Mouse (Mus musculus) olfactory bulb, adult 2 months (tissue): ENCODE data around the gene Krtap9-3. TPM values are rescaled to one million over a fixed set of nuclear protein-coding genes. Genes with fewer than 3 reads are reported as not detected.

ENCODE experiments used
- H3K27ac ChIP-seq: fragments of 200-500 bp; 2 replicates; pipeline ENCODE4 v1.5.1; 2012; ENCODE audit warnings: low read depth, low read length; ENCODE audit not compliant: insufficient read depth
- H3K4me1 ChIP-seq: fragments of 200-500 bp; 2 replicates; pipeline ENCODE4 v1.6.1; 2012; ENCODE audit warnings: low read length; ENCODE audit not compliant: control insufficient read depth, insufficient read depth
- H3K4me3 ChIP-seq: fragments of 200-500 bp; 2 replicates; pipeline ENCODE4 v1.5.1; 2012; ENCODE audit warnings: mild to moderate bottlenecking, low read depth, low read length, moderate library complexity; ENCODE audit not compliant: insufficient read depth
- CTCF ChIP-seq: fragments of 200-500 bp; IDR thresholded peaks from 2 replicates; pipeline ENCODE4 v1.5.1; 2012; ENCODE audit warnings: low read depth, mild to moderate bottlenecking, low read length, moderate library complexity; ENCODE audit not compliant: insufficient read depth
- POLR2A ChIP-seq: fragments of 200-500 bp; IDR thresholded peaks from 2 replicates; pipeline ENCODE4 v1.6.1; 2012; ENCODE audit warnings: mild to moderate bottlenecking, low read depth, low read length, moderate library complexity; ENCODE audit not compliant: insufficient read depth
- polyA plus RNA-seq: library from polyadenylated mRNA; stranded (reverse); fragments of >200 nt; gene quantifications from 2 replicates; pipeline ENCODE4 v1.2.4, GENCODE M21; 2012; ENCODE audit warnings: low replicate concordance; ENCODE audit not compliant: missing spikeins, insufficient read depth, insufficient read length

Gene Krtap9-3
- polyA plus RNA-seq, 1 experiment, result not detected

DNA sequence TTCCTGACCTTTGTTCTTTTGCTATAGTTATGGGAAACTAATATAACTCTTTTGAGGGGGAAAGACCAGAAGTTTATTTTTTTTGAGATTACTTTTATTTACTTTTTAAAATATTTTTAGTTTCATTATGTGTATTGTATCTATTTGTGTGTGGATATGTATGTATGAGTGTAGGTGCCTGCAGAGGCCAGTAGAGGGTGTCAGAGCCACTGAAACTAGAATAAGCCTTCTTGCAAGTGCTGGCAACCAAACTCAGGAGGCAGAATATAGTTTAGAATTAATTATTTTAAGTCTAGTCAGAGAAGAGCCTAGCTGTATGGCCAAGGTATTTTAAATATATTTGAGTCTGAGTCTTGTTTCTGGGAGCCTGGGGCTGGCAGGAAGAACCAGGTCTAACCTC lies 50.0 kb downstream of the Krtap9-3 start:
- Histone ChIP-seq H3K4me1 (no peaks in the 10 kb centered on the region), H3K27ac (no peak overlapping the region), H3K4me3 (no peak overlapping the region)
- TF ChIP-seq CTCF (no peak), POLR2A (no peak)

Other genes with a start within 250 kb of the Krtap9-3 start
- not detected in 2 replicates for gene Krt27, start 247.0 kb downstream of the Krtap9-3 start, polyA plus RNA-seq
- not detected in 2 replicates for gene Krt28, start 223.2 kb downstream of the Krtap9-3 start, polyA plus RNA-seq
- gene Krt10, start 208.7 kb downstream of the Krtap9-3 start, polyA plus RNA-seq, result not detected in 2 replicates
- gene Krt12, start 175.8 kb downstream of the Krtap9-3 start, polyA plus RNA-seq, result not detected in 2 replicates
- not detected in 2 replicates for gene Krt20, start 160.0 kb downstream of the Krtap9-3 start, polyA plus RNA-seq
- not detected in 2 replicates for gene Krt23, start 105.0 kb downstream of the Krtap9-3 start, polyA plus RNA-seq
- gene Krt39, start 76.8 kb downstream of the Krtap9-3 start, polyA plus RNA-seq, result not detected in 2 replicates
- gene Krt40, start 54.9 kb downstream of the Krtap9-3 start, polyA plus RNA-seq, result not detected in 2 replicates
- not detected in 2 replicates for gene Krtap3-3, start 47.2 kb downstream of the Krtap9-3 start, polyA plus RNA-seq
- not detected in 2 replicates for gene Krtap3-2, start 41.3 kb downstream of the Krtap9-3 start, polyA plus RNA-seq
- gene Gm11939, start 38.6 kb downstream of the Krtap9-3 start, polyA plus RNA-seq, result not detected in 2 replicates
- gene Krtap3-1, start 31.5 kb downstream of the Krtap9-3 start, polyA plus RNA-seq, result not detected in 2 replicates
- gene Krtap1-5, start 17.1 kb downstream of the Krtap9-3 start, polyA plus RNA-seq, result not detected in 2 replicates
- not detected in 2 replicates for gene Krtap1-4, start 14.5 kb downstream of the Krtap9-3 start, polyA plus RNA-seq
- not detected in 2 replicates for gene Krtap1-3, start 6.8 kb downstream of the Krtap9-3 start, polyA plus RNA-seq
- not detected in 2 replicates for gene Gm11938, start 5.2 kb upstream of the Krtap9-3 start, polyA plus RNA-seq
- not detected in 2 replicates for gene Gm11937, start 12.1 kb upstream of the Krtap9-3 start, polyA plus RNA-seq
- not detected in 2 replicates for gene Krtap2-4, start 16.7 kb upstream of the Krtap9-3 start, polyA plus RNA-seq
- gene Gm11562, start 22.3 kb upstream of the Krtap9-3 start, polyA plus RNA-seq, result not detected in 2 replicates
- gene Krtap4-1, start 30.1 kb upstream of the Krtap9-3 start, polyA plus RNA-seq, result not detected in 2 replicates
- gene Krtap4-2, start 37.0 kb upstream of the Krtap9-3 start, polyA plus RNA-seq, result not detected in 2 replicates
- gene Krtap4-7, start 46.0 kb upstream of the Krtap9-3 start, polyA plus RNA-seq, result not detected in 2 replicates
- gene Gm11555, start 52.1 kb upstream of the Krtap9-3 start, polyA plus RNA-seq, result not detected in 2 replicates
- gene Gm11563, start 60.9 kb upstream of the Krtap9-3 start, polyA plus RNA-seq, result not detected in 2 replicates
- gene Krtap4-6, start 67.9 kb upstream of the Krtap9-3 start, polyA plus RNA-seq, result not detected in 2 replicates
- not detected in 2 replicates for gene Gm14190, start 92.6 kb upstream of the Krtap9-3 start, polyA plus RNA-seq
- not detected in 2 replicates for gene Gm14180, start 136.2 kb upstream of the Krtap9-3 start, polyA plus RNA-seq
- gene Gm11595, start 174.8 kb upstream of the Krtap9-3 start, polyA plus RNA-seq, result not detected in 2 replicates
- not detected in 2 replicates for gene Krtap4-8, start 182.6 kb upstream of the Krtap9-3 start, polyA plus RNA-seq
- gene Krtap4-9, start 187.1 kb upstream of the Krtap9-3 start, polyA plus RNA-seq, result not detected in 2 replicates
- gene Gm11596, start 195.4 kb upstream of the Krtap9-3 start, polyA plus RNA-seq, result not detected in 2 replicates
- not detected in 2 replicates for gene Gm11569, start 200.8 kb upstream of the Krtap9-3 start, polyA plus RNA-seq
- gene Gm11554, start 206.3 kb upstream of the Krtap9-3 start, polyA plus RNA-seq, result not detected in 2 replicates
- gene Krtap4-13, start 211.8 kb upstream of the Krtap9-3 start, polyA plus RNA-seq, result not detected in 2 replicates
- gene Gm11564, start 217.6 kb upstream of the Krtap9-3 start, polyA plus RNA-seq, result not detected in 2 replicates
- not detected in 2 replicates for gene 2300003K06Rik, start 240.0 kb upstream of the Krtap9-3 start, polyA plus RNA-seq